Mouse (Mus musculus) embryonic facial prominence, embryonic 15.5 days (tissue): ENCODE results near the gene Ofcc1. TPM values are rescaled to one million over a fixed set of nuclear protein-coding genes. Genes with fewer than 3 reads are reported as not detected.

Source experiments
- ATAC-seq: fragments of 200-750 bp; cut with Nextera tagmentation; 2 replicates; pipeline ENCODE4 v1.8.0; 2017; ENCODE audit warnings: low read depth, moderate TSS enrichment; ENCODE audit not compliant: insufficient number of reproducible peaks, low FRiP score, low TSS enrichment
- H3K27ac ChIP-seq: fragments of 300-500 bp; sonication (generic); replicated peaks from 2 replicates; pipeline ENCODE4 v1.5.1; 2015; ENCODE audit warnings: mild to moderate bottlenecking, inconsistent platforms
- H3K27me3 ChIP-seq: fragments of 300-500 bp; sonication (generic); 2 replicates; pipeline ENCODE4 v1.6.1; 2015; ENCODE audit warnings: inconsistent platforms
- H3K36me3 ChIP-seq: fragments of 300-500 bp; sonication (generic); 2 replicates; pipeline ENCODE4 v1.6.1; 2015; ENCODE audit warnings: mild to moderate bottlenecking, inconsistent platforms
- H3K4me1 ChIP-seq: fragments of 300-500 bp; sonication (generic); 2 replicates; pipeline ENCODE4 v1.6.1; 2015; ENCODE audit warnings: inconsistent platforms
- H3K4me2 ChIP-seq: fragments of 300-500 bp; sonication (generic); replicated peaks from 2 replicates; pipeline ENCODE4 v1.6.1; 2015; ENCODE audit warnings: mild to moderate bottlenecking, inconsistent platforms
- H3K4me3 ChIP-seq: fragments of 300-500 bp; sonication (generic); replicated peaks from 2 replicates; pipeline ENCODE4 v1.5.1; 2015; ENCODE audit warnings: mild to moderate bottlenecking, inconsistent platforms
- H3K9ac ChIP-seq: fragments of 300-500 bp; sonication (generic); 2 replicates; pipeline ENCODE4 v1.6.1; 2015; ENCODE audit warnings: inconsistent platforms
- H3K9me3 ChIP-seq: fragments of 300-500 bp; sonication (generic); replicated peaks from 2 replicates; pipeline ENCODE4 v1.6.1; 2016; ENCODE audit warnings: inconsistent platforms
- WGBS: fragments of 180-500 bp; shearing (Covaris S2); methylation state at CpG from one replicate; pipeline ENCODE4 v1.1.7; 2015; 5-methylcytosine and 5-hydroxymethylcytosine counted together
- polyA plus RNA-seq: library from polyadenylated mRNA; unstranded; fragments of >200 nt; fragmentation: Nextera tagmentation; extraction: Ambion mirVana; gene quantifications from 2 replicates; pipeline ENCODE4 v1.2.1, GENCODE M21; 2015

Gene Ofcc1
- polyA plus RNA-seq, 1 experiment from 2014 or later, result 0.16 TPM

DNA sequence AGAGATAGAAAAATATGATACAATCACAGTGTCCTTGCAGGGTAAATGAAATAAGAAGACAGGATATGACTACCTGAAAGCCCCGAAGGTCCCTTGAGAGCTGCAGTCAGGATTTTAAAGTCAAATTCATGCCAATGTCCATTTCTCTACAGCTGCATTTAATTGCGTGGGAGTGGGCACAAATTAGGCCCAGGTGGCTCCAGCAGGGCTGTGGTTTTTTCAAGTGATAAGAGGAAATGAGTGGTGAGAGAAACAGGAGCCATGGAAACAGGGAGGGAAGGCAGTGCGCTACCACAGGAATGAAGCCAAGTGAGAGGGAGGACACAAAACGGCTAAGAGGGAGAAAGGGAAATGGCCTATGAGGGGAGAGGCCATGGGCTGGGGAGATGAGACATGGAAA lies 363.3 kb downstream of the Ofcc1 start:
- ATAC-seq, result no peak
- no peak overlapping the region for H3K9ac ChIP-seq
- no peak overlapping the region for H3K4me2 ChIP-seq
- no peaks in the 10 kb centered on the region for H3K9me3 ChIP-seq
- WGBS, result 35% methylated on average over 4 of the region's 4 CpGs
- no peaks in the 10 kb centered on the region for H3K36me3 ChIP-seq
- no peak overlapping the region for H3K27ac ChIP-seq
- no peaks in the 10 kb centered on the region for H3K4me1 ChIP-seq
- H3K27me3 ChIP-seq, result no peaks in the 10 kb centered on the region
- no peak overlapping the region for H3K4me3 ChIP-seq

DNA sequence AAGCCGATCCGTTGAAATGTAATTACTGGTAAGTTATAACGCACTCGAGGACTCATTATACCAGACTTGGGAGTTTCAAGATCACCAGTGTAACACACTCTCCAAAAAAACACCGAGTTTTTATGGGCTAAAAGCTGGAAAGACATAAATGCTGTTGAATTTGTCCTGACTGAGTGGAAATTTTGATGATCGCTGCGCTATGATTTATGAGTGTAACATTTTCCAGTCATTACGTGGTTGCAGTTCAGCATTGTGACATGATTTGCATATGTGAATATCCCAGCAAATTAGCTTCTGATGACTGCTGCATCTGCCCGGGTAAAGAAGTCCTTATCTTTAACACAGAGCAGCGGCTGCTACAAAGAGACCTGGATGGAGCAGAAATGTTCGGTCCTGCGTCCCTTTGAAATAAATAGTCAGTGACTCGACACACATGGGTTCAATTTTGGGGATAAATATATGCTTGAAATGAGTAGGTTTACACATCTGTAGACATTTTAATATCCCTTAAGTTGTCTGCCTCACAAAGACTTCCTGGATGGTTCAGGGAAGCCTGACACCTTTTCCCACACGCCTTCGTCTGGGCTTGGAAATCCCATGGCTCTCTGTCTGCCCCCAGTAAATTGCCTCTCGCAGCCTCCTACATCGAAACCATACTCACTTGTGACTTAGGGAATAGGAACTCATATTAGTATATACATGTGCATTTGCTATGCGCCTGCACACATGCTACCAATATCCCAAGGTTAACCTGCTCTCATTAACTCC lies 381.8 kb downstream of the Ofcc1 start:
- H3K36me3 ChIP-seq, result no peaks in the 10 kb centered on the region
- WGBS, result 42% methylated on average over 18 of the region's 18 CpGs
- peak overlapping the region; percentile 21 for H3K4me2 ChIP-seq
- no peak overlapping the region for H3K9ac ChIP-seq
- H3K4me1 ChIP-seq, result peaks cover 3% of the 10 kb centered on the region; the same call in 1 of the 2 replicates
- H3K27ac ChIP-seq, result no peak overlapping the region
- H3K4me3 ChIP-seq, result no peak overlapping the region
- no peaks in the 10 kb centered on the region for H3K27me3 ChIP-seq
- H3K9me3 ChIP-seq, result no peaks in the 10 kb centered on the region
- ATAC-seq, result no peak

DNA sequence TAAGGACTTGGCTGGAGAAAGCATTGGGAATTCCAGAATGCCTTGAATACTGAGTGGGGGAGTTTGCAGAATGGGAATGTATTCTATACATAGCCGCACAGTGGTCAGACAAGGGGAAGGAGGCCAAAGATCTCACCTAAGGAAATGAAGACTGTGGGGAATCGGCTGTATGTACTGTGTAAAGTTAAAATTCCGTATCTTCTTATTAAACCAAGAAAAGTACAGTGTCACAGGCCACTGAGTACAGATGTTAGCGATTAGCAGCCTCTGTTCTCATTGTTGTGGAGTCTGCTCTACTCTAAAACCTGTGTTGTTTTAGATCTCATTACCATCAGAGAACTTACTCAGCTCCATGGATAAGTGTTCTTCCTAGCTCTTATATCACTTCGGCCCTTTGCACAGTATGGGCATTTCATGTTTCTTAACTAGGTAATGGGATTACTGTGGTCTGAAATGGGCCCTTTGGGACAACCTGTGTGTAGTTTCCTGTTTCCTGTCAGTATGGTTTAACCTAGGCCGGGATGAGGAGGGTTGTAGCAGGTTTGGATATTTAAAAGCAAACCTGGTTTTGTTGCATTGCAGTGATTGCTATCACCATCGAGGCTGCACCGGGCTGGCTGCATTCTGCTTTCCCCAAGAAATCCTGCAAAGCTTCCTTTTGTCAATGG lies 392.8 kb downstream of the Ofcc1 start:
- Histone ChIP-seq H3K9me3 (no peaks in the 10 kb centered on the region), H3K27ac (no peak overlapping the region), H3K27me3 (no peaks in the 10 kb centered on the region), H3K4me2 (no peak overlapping the region), H3K4me1 (no peaks in the 10 kb centered on the region), H3K9ac (no peak overlapping the region), H3K4me3 (no peak overlapping the region), H3K36me3 (no peaks in the 10 kb centered on the region)
- 47% methylated on average over 8 of the region's 8 CpGs for WGBS
- ATAC-seq, result no peak

DNA sequence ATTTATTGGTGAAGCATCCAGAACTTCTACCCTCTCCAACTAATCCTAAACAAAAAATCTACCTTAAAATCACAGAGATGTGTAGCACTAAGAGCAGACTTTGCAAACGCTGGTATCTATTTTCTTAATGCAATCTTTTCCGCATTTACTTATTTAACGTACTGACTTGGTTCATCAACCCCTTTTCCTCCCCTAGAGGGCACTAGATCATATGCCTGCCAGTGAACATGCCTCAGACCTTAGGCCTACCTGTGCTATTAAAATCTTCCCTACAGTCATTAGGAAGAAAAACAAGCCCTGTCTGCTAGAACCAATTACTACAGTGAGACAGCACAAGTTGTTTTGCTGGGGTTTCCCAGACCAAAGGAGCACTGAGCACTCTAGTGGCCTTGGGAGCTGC lies 404.0 kb downstream of the Ofcc1 start:
- Histone ChIP-seq H3K27ac (no peak overlapping the region), H3K4me1 (no peaks in the 10 kb centered on the region), H3K36me3 (no peaks in the 10 kb centered on the region), H3K4me2 (no peak overlapping the region), H3K27me3 (no peaks in the 10 kb centered on the region), H3K9me3 (no peaks in the 10 kb centered on the region), H3K4me3 (no peak overlapping the region), H3K9ac (no peak overlapping the region)
- 53% methylated on average over 3 of the region's 3 CpGs for WGBS
- no peak for ATAC-seq

DNA sequence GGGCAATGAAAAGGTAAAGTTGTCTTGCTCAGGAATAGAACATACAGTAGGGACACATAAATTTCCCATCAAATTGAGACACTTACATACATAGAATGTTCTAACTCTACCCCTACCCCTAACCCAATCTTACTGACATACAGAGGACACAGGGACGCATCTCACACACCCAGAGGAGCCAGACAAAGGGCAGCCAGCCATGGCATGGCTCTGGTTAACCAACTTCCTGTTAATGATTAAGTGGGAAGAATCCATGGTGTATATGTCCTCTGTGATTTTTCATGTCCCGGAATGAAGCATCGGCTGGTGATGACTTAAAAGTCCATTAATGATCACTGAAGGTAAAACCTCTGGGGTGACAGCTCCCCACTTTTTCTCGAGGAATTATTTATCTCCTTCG lies 405.2 kb downstream of the Ofcc1 start:
- Histone ChIP-seq H3K4me3 (no peak overlapping the region), H3K9me3 (no peaks in the 10 kb centered on the region), H3K27me3 (no peaks in the 10 kb centered on the region), H3K9ac (no peak overlapping the region), H3K4me2 (no peak overlapping the region), H3K27ac (no peak overlapping the region), H3K4me1 (no peaks in the 10 kb centered on the region), H3K36me3 (no peaks in the 10 kb centered on the region)
- ATAC-seq, result no peak
- WGBS, result 79% methylated on average over 5 of the region's 5 CpGs
